Mouse (Mus musculus): ENCODE data around the gene Creld1. TPM values are rescaled to one million over a fixed set of nuclear protein-coding genes. Genes with fewer than 3 reads are reported as not detected.

The Creld1 gene
- polyA plus RNA-seq, 1 experiment from 2014 or later, result 11.2 TPM

DNA sequence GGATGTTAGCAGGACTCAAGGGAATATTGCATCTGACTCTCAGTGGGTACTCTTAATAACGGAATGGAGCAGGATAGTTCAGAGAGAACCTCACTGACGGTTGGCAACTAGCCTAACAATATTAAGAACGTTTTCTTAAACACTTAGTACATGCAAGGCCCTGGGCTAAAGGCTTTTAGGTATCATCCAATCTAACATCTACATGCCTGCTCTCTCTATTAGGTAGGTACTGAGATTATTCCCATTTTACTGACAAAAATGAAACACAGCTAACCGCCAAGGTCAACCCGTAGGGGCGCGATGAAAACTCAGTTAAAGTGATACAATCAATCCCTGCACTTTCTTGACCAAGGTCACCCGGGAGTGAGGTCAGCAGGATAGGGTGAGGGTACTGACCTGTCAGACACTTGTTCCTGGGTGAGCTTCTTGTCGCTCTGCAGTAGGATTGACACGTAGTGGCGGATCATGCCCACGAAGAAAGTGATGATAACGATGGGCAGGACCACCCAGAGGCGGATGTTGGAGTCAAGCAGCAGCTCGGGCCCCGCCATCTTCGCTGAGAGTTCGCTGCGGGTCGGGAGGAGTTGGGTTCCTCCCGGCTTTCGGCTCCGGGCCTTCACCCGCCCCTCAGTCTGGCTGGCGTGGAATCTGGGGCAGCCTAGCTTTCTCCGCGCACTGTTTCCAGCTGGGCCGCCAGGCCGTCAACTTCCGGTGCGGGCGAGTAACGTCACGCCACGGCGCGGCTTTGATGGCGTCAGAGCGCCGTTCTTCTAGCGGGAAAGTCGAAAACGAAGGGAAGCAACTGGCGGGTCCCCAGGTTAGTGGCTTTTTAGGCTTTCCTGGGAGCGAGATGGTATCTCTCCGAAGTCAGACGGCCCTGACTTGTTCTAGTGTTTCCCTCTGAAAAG is 48.1 kb downstream of the Creld1 start, which contains the start of the genes Emc3 and Fancd2:
Gene Emc3, minus strand, starts transcription at position 721 of the 908 bp plus-strand sequence.
Gene Fancd2, plus strand, starts transcription at position 751 of the 908 bp plus-strand sequence.
- ATAC-seq (ENCODE audit: insufficient number of reproducible peaks, low FRiP score, low TSS enrichment, low read depth) (peak; percentile 82; the same call in 1 of the 2 replicates), DNase-seq (ENCODE audit: low spot score) (peak; percentile 98)
- Histone ChIP-seq H3K4me3 (ENCODE audit: low read depth, low read length) (peak within 1 kb of the TSS; percentile 89), H3K27ac (replicated peaks; ENCODE audit: low read depth, low read length) (no peak within 1 kb of the TSS), H3K36me3 (ENCODE audit: control insufficient read depth, insufficient read depth, low read length) (no peaks in the 10 kb centered on the region), H3K9me3 (ENCODE audit: control insufficient read depth, low read length) (no peaks in the 10 kb centered on the region), H3K4me1 (ENCODE audit: control insufficient read depth, insufficient read depth, low read length) (peaks cover 5% of the 10 kb centered on the region), H3K4me2 (ENCODE audit: low read depth, severe bottlenecking) (peak within 1 kb of the TSS; percentile 79), H3K27me3 (ENCODE audit: control insufficient read depth, insufficient read depth, low read length) (no peaks in the 10 kb centered on the region), H3K9ac (ENCODE audit: low read length) (peak within 1 kb of the TSS; percentile 85)
- WGBS, result 1% methylated on average over 47 of the region's 47 CpGs

GRCm38 (mm10) chr6:113531840-113532404 is 48.8 kb downstream of the Creld1 start:
- Histone ChIP-seq H3K36me3 (ENCODE audit: control insufficient read depth, insufficient read depth, low read length) (no peaks in the 10 kb centered on the region), H3K4me3 (ENCODE audit: low read depth, low read length) (peak overlapping the region; percentile 89), H3K4me2 (ENCODE audit: low read depth, severe bottlenecking) (peak overlapping the region; percentile 79), H3K4me1 (ENCODE audit: control insufficient read depth, insufficient read depth, low read length) (peaks cover 5% of the 10 kb centered on the region), H3K9ac (ENCODE audit: low read length) (peak overlapping the region; percentile 85), H3K27ac (replicated peaks; ENCODE audit: low read depth, low read length) (no peak overlapping the region), H3K9me3 (ENCODE audit: control insufficient read depth, low read length) (no peaks in the 10 kb centered on the region), H3K27me3 (ENCODE audit: control insufficient read depth, insufficient read depth, low read length) (no peaks in the 10 kb centered on the region)
- DNase-seq (ENCODE audit: low spot score), result peak; percentile 31
- 4% methylated on average over 7 of the region's 7 CpGs for whole genome bisulfite sequencing
- ATAC-seq (ENCODE audit: insufficient number of reproducible peaks, low FRiP score, low TSS enrichment, low read depth), result no peak

DNA sequence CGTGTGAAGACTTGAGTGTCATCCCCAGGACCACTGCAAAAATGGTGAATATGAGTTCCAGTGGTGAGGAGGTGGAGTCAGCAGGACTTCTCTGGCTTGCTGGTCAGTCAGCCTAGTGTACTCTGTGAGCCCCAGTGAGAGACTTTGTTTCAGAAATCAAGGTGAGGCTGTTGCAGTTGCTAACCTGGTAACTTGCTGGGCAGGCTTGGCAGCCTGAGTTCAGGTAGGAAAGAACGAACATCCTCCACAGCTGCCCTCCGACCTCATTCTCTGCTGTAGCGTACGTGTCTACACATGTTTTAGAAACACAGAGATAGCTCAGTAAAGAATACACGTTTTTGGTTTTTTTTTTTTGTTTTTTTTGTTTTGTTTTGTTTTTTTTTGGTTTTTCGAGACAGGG is 51.8 kb downstream of the Creld1 start:
- WGBS, result 85% methylated on average over 7 of the region's 7 CpGs
- Histone ChIP-seq H3K4me1 (ENCODE audit: control insufficient read depth, insufficient read depth, low read length) (peaks cover 5% of the 10 kb centered on the region), H3K4me2 (ENCODE audit: low read depth, severe bottlenecking) (no peak overlapping the region), H3K9ac (ENCODE audit: low read length) (no peak overlapping the region), H3K36me3 (ENCODE audit: control insufficient read depth, insufficient read depth, low read length) (no peaks in the 10 kb centered on the region; the same call in 1 of the 2 replicates), H3K9me3 (ENCODE audit: control insufficient read depth, low read length) (no peaks in the 10 kb centered on the region), H3K27ac (replicated peaks; ENCODE audit: low read depth, low read length) (no peak overlapping the region), H3K27me3 (ENCODE audit: control insufficient read depth, insufficient read depth, low read length) (no peaks in the 10 kb centered on the region), H3K4me3 (ENCODE audit: low read depth, low read length) (no peak overlapping the region)
- no peak for ATAC-seq (ENCODE audit: insufficient number of reproducible peaks, low FRiP score, low TSS enrichment, low read depth)
- DNase-seq (ENCODE audit: low spot score), result no peak

DNA sequence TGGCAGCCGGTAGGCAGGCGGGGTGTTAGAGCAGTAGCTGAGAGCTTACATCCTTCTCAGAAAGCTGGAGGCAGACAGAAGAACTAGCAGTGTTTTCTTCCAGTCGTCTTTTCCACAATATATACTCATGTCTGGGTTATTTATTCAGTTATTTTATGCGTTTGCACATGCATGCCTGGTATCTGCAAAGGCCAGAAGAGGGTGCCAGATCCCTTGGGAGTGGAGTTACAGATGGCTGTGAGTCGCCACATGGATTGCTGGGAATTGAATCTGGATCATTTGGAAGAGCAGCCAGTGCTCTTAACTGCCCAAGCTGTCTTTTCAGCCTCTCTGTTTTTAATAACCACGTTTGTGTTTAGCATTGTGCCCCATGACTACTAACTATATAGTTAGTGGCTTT is 58.5 kb downstream of the Creld1 start:
- WGBS, result 86% methylated on average over 6 of the region's 6 CpGs
- ATAC-seq (ENCODE audit: insufficient number of reproducible peaks, low FRiP score, low TSS enrichment, low read depth) (no peak), DNase-seq (ENCODE audit: low spot score) (no peak)
- Histone ChIP-seq H3K4me3 (ENCODE audit: low read depth, low read length) (no peak overlapping the region), H3K9ac (ENCODE audit: low read length) (no peak overlapping the region), H3K27me3 (ENCODE audit: control insufficient read depth, insufficient read depth, low read length) (no peaks in the 10 kb centered on the region), H3K27ac (replicated peaks; ENCODE audit: low read depth, low read length) (no peak overlapping the region), H3K4me1 (ENCODE audit: control insufficient read depth, insufficient read depth, low read length) (no peaks in the 10 kb centered on the region), H3K9me3 (ENCODE audit: control insufficient read depth, low read length) (no peaks in the 10 kb centered on the region), H3K36me3 (ENCODE audit: control insufficient read depth, insufficient read depth, low read length) (no peaks in the 10 kb centered on the region; the same call in 1 of the 2 replicates), H3K4me2 (ENCODE audit: low read depth, severe bottlenecking) (no peak overlapping the region)

Small RNA genes lying within 50 kb of the gene (microRNA-seq; reads per million reads assigned to microRNA genes)
- not detected for gene Gm23365

Other genes starting within 250 kb of the Creld1 start
- 41.8 and 47.2 TPM in 2 replicates for gene Mtmr14, start 245.5 kb upstream of the Creld1 start, polyA plus RNA-seq (2014; fragmentation: Nextera tagmentation; extraction: Ambion mirVana)
- gene Cpne9, start 201.0 kb upstream of the Creld1 start, polyA plus RNA-seq (2014; fragmentation: Nextera tagmentation; extraction: Ambion mirVana), result 0.11 TPM in 1 of 2 replicates, not detected in the other
- gene Brpf1, start 176.2 kb upstream of the Creld1 start, polyA plus RNA-seq (2014; fragmentation: Nextera tagmentation; extraction: Ambion mirVana), result 26.4 and 29.2 TPM in 2 replicates
- gene Ogg1, start 156.3 kb upstream of the Creld1 start, polyA plus RNA-seq (2014; fragmentation: Nextera tagmentation; extraction: Ambion mirVana), result 15.1 and 16.2 TPM in 2 replicates
- 62.2 and 62.6 TPM in 2 replicates for gene Camk1, start 139.3 kb upstream of the Creld1 start, polyA plus RNA-seq (2014; fragmentation: Nextera tagmentation; extraction: Ambion mirVana)
- 52.6 and 53.7 TPM in 2 replicates for gene Tada3, start 105.4 kb upstream of the Creld1 start, polyA plus RNA-seq (2014; fragmentation: Nextera tagmentation; extraction: Ambion mirVana)
- gene Arpc4, start 105.2 kb upstream of the Creld1 start, polyA plus RNA-seq (2014; fragmentation: Nextera tagmentation; extraction: Ambion mirVana), result 186 and 197 TPM in 2 replicates
- gene Ttll3, start 94.0 kb upstream of the Creld1 start, polyA plus RNA-seq (2014; fragmentation: Nextera tagmentation; extraction: Ambion mirVana), result 2.1 and 3.0 TPM in 2 replicates
- gene Rpusd3, start 64.0 kb upstream of the Creld1 start, polyA plus RNA-seq (2014; fragmentation: Nextera tagmentation; extraction: Ambion mirVana), result 34.9 and 39.0 TPM in 2 replicates
- not detected in 2 replicates for gene Cidec, start 47.5 kb upstream of the Creld1 start, polyA plus RNA-seq (2014; fragmentation: Nextera tagmentation; extraction: Ambion mirVana)
- 71.0 and 76.1 TPM in 2 replicates for gene Jagn1, start 40.7 kb upstream of the Creld1 start, polyA plus RNA-seq (2014; fragmentation: Nextera tagmentation; extraction: Ambion mirVana)
- 1.2 and 1.5 TPM in 2 replicates for gene Il17re, start 24.8 kb upstream of the Creld1 start, polyA plus RNA-seq (2014; fragmentation: Nextera tagmentation; extraction: Ambion mirVana)
- gene Il17rc, start 11.9 kb upstream of the Creld1 start, polyA plus RNA-seq (2014; fragmentation: Nextera tagmentation; extraction: Ambion mirVana), result 2.4 and 3.2 TPM in 2 replicates
- 0.31 and 0.33 TPM in 2 replicates for gene Prrt3, start 18.6 kb downstream of the Creld1 start, polyA plus RNA-seq (2014; fragmentation: Nextera tagmentation; extraction: Ambion mirVana)
- gene Emc3, start 48.4 kb downstream of the Creld1 start, polyA plus RNA-seq (2014; fragmentation: Nextera tagmentation; extraction: Ambion mirVana), result 74.5 and 74.8 TPM in 2 replicates
- gene Fancd2, start 48.4 kb downstream of the Creld1 start, polyA plus RNA-seq (2014; fragmentation: Nextera tagmentation; extraction: Ambion mirVana), result 17.0 and 22.2 TPM in 2 replicates
- 0.19 and 0.40 TPM in 2 replicates for gene Fancd2os, start 117.4 kb downstream of the Creld1 start, polyA plus RNA-seq (2014; fragmentation: Nextera tagmentation; extraction: Ambion mirVana)
- 220 and 221 TPM in 2 replicates for gene Brk1, start 121.5 kb downstream of the Creld1 start, polyA plus RNA-seq (2014; fragmentation: Nextera tagmentation; extraction: Ambion mirVana)
- 60.3 and 60.5 TPM in 2 replicates for gene Vhl, start 140.7 kb downstream of the Creld1 start, polyA plus RNA-seq (2014; fragmentation: Nextera tagmentation; extraction: Ambion mirVana)
- gene Irak2, start 155.2 kb downstream of the Creld1 start, polyA plus RNA-seq (2014; fragmentation: Nextera tagmentation; extraction: Ambion mirVana), result 2.9 and 3.9 TPM in 2 replicates
- gene Tatdn2, start 213.8 kb downstream of the Creld1 start, polyA plus RNA-seq (2014; fragmentation: Nextera tagmentation; extraction: Ambion mirVana), result 1.1 and 1.6 TPM in 2 replicates
- 0.72 and 1.3 TPM in 2 replicates for gene Ghrl, start 236.6 kb downstream of the Creld1 start, polyA plus RNA-seq (2014; fragmentation: Nextera tagmentation; extraction: Ambion mirVana)